Mouse (Mus musculus): Measurements from ENCODE around the gene Sltm.
"Not testable (repeated sequence)": the region's sequence is repeated elsewhere in the genome, so short reads cannot be mapped to it uniquely, and the experiment has no call there.

Gene Sltm

DNA sequence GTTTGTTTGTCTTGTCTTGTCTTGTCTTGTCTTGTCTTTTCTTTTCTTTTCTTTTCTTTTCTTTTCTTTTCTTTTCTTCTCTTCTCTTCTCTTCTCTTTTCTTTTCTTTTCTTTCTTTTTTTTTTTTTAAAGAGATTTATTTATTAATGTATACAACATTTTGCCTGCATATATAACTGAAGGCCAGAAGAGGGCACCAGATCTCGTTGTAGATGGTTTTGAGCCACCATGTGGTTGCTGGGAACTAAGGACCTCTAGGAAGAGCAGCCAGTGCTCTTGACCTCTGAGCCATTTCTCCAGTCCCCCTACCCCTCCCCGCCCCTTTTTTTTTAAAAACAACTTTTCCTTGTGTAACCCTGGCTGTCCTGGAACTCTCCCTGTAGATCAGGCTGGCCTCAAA is 9.7 kb downstream of the Sltm start:
- not testable (repeated sequence) for DNase-seq

DNA sequence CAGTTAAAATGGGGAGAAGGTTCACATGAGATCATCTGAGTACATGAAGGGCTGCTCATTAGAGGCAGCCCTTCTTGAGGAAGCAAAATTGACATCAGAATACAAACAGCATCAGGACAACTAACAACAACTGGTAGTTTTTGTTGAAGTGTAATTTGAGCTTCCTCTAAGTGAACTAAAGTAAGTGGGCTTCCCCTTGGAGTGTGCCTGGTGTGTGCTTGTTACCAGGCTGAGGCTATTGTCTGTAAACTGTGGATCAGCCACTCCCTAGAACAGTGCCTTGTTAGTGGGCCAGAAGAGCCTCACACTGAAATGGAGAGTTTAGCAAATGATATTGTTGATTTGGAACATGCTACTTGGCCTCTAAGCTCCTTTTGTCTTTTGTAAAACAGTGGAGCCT is 12.9 kb downstream of the Sltm start:
- DNase-seq: no peak

DNA sequence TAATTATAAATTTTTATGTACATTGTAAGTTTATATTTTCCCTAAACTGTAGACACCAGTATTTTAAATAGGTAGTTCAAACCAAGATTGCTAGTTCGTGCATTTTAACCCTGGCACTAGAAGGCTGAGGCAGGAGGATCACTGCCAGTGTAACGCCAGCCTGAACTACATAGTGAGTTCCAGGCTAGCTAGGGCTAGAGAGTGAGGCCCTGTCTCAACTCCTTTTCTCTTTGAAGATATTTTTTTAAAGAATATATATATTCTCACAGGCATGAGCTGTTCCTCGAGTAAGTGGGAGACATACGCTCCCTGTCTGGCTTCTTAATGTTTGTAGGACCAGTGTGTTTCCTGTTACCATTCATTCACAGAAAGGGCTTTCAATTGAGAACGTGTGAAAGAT is 14.2 kb downstream of the Sltm start:
- DNase-seq: no peak

DNA sequence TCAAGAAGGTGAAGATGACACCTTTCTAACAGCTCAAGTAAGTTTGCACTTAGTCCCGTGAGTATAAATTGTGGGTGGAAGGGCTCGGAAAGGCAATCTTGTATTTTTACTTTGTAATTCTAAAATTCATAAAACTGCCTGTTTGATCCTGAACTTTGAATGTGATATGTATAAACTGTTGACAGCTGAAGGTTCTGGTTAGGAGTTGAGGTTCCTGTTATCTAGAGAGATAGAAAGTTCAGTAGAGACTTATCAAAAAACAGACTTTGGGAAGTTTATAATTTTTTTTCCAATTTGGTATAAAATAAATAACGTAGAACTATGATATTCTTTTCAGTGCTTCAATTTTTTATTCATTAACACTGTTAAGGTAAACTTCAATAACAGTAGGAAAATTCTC is 20.3 kb downstream of the Sltm start:
- no peak for DNase-seq

DNA sequence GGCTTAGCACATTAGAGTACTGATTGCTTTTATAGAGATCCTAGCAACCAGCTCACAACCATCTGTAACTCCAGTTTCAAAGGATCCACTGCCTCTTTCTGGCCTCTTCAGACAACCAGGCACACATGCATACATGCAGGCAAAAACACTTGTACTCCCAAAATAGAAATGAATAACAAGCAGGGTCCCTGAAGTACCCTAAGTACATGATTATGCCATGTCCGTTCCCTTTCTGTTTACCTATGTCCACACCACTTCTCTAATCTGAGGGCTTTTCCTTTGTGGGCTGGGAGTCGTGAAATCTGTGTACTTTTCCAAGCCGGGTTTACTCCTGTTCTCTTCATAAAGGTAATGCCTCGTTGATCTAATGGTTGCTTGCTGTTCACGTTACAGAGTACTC is 25.1 kb downstream of the Sltm start:
- no peak for DNase-seq

DNA sequence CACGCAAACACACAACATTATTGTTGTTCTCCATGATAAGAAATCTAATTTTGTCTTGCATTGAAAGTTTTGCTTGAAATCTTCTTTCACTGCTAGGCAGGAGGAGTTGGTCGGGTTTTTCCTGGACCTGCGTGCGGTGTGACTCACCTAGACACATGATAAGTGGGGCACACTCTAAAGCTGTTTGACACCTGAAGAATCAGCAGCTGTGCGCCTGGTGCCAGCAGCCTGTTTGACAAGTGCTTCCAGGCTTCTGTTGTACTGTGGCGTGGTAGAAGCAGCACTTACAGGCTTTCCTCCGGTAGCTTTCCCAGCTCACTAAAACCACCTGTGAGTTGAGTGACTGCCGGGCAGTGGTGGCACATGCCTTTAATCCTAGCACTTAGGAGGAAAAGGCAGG is 27.8 kb downstream of the Sltm start:
- DNase-seq: no peak

DNA sequence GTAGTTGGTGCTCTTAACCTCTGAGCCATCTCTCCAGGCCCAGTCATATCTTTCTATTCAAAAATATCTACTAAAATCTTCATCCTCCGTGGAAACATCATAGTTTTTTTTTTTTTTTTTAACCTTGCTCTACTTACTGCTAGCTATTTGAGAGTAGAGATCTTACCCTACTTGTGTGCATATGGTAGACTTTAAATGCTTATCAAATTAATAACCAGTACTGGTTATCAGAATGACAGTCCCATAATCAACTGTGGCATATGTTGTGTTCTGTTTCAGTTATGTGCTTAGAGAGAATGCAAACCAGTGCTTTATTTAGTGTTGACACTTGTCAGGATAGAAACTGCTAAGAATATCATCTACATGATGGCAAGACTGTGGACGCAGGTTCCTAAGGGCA is 35.6 kb downstream of the Sltm start:
- DNase-seq: no peak

DNA sequence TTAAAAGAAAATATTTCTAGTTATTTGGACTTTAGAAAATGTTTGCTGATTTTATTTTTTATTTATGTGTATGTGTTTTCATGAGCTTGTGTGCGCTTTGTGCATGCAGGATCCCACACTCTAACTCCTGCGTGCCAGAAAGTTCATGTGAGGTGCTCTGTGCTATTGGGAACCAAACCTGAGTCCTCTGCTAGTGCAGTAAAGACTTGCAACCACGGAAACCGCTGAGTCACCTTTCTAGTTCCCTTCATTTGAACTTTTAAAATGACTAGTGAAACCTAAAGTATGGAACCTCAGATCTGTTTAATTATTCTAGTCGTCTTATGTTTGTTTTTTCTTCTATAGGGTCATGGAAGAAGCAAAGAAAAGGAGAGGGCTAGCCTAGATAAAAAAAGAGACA is 38.4 kb downstream of the Sltm start:
- no peak for DNase-seq

DNA sequence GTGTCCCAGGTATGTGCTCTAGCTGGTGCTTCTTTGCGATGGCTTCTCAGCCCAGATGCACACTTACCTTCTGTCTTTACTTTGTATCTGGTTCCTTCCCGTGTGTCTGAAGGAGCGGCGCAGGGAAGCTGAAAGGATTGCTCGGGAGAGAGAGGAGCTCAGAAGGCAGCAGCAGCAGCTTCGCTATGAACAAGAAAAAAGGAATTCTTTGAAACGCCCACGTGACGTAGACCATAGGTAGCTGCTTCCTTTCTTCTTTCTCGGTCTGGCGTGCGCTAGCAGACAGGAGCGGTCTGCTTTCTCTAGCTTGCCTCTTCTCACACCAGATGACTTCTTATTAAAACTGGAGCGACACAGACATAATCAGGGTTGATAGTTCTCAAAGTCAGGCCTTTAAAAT is 42.1 kb downstream of the Sltm start:
- no peak for DNase-seq

DNA sequence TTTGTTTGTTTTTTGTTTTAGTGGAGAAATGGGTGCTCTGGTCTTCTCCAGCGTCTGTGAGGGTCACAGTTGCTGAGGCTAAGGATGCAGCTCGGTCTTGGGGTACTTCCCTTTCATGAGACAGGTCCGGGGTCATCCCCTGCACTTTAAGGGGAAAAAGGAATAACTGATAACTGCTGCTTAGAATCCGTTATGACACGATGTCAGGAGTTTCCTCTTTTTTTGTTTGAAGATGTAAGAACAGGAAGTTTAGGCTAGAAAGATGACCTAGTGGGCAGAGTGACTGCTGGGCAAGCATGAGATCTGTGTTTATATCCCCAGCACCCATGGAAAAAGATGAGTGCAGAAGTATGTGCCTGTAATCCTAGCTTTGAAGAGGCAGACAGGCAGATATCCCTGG is 42.6 kb downstream of the Sltm start:
- DNase-seq: no peak

DNA sequence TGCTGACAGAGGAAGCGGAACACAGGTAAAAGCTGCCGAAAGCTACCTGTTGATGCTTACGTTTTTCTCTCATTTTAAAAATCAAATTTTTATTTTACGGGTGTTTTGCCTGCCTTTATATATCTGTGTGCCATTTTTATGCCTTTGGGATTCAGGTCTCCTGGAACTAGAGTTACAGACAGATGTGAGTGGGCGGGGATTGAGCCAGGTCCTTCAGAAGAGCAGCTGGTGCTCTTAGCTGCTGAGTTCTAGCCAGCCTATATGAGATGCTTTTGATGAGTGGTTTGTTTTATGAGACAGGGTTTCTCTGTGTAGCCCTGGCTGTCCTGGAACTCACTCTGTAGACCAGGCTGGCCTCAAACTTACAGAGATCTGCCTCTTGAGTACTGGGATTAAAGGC is 44.6 kb downstream of the Sltm start:
- no peak for DNase-seq

DNA sequence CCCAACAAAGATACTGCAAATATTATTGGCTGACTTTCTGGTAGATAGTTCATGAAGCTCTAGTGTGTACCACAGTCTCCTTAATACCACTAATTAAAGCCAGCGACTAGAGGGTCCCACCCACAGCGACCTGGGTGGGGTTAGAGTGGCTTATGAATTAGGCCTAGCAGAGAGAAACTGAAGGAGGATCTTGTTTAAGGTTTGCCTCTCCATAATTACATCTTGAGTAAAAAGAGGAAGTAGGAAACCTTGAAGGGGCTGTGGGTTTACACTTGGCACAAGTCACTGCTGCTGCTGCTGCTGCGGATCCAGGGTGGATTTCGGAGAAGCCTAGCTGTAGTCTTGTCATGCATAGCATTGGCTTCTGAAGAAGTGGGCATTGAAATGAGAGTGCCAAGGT is 48.2 kb downstream of the Sltm start:
- no peak for DNase-seq

DNA sequence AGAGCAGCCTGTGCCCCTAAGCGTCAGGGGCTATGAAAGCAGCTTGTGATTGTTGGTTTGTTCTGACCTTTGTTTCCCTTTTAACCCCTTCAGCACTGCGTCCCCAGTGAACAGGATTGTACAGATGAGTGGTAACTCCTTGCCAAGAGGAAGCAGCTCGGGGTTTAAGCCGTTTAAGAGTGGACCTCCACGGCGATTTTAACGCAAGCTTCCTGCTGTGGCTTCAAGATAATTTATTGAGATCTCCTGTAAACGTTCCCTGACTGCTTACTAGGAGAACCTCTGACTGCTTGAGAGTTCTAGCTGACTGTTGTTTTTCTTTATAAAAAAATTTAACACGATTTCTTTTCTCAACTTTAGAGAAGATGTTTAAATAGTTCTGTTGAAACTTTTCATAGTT is 48.9 kb downstream of the Sltm start:
- no peak for DNase-seq

DNA sequence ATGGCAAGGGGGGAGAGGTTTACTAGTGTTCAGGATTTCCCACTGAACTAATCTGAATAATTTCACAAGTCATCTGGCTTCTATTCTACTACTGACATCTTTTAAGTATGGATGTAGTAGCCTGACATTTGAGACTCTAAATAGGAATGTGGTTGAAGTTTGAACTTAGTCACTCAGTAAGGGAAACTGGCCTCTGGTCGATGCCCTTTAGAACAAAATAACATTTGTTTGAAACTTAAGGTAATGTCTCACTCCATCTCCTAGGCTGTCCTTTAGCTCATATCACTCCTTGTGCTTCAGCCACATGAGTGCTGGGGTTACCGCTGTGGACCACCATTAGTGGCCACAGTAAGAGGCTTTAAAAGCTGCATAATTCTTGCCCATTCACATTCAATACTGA is 55.7 kb downstream of the Sltm start:
- DNase-seq: no peak

DNA sequence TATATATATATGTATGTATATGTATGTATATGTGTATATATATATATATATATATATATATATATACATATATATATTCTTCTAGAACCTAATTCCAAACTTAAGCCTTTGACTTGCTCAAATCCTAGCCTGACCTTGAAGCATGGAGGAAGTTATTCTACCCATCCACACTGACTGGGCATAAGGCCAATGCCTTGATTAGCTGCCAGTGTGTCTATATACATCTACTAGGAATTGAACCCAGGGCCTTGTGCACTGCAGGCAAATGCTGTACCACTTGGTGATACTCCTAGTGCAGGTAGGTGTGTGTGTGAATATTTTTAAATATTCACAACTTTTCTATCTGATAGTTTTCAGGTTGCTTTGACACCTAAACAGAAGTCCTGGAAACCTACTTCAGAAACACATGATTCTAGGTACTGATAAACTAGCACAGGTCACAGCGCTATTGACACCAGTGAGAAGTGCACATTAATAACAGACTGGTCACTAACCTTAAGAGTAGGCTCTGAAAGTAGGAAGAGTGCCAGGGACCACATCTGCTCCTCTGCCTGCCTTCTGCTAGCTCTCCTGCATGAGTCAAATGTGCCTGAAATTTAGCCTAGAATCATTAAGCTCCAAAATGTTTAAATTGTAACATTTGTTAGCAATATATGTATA is 59.8 kb downstream of the Sltm start:
- DNase-seq: peak; percentile 40

DNA sequence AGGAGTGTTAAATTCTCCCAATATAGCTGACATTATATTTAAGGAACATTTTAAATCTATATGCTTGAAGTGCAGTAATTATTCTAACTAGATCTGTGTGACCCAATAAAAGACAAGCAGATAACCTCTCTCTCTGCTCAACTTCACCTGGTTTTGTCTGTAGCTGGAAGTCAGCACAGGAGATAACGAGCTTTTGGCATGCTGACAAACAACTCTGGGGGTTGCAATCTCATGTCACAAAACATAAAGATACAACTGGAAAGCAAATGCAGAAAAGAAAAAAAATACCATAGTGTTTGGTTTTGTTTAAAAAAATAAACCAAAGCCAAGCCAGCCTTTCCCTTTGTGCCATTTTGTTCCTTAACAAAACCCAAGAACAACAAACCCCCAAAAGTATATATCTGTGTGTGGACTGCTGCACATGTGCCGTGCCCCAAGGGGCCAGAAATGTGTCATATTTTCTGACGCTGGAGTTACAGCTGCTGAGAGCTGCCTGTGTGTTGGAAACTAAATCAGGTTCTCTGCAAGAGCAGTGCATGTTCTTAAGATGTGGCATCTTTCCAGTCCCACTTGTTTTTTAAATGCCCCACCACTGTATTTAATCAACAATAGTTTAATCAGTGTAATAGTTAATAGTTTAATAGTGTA is 68.6 kb downstream of the Sltm start:
- no peak for DNase-seq

DNA sequence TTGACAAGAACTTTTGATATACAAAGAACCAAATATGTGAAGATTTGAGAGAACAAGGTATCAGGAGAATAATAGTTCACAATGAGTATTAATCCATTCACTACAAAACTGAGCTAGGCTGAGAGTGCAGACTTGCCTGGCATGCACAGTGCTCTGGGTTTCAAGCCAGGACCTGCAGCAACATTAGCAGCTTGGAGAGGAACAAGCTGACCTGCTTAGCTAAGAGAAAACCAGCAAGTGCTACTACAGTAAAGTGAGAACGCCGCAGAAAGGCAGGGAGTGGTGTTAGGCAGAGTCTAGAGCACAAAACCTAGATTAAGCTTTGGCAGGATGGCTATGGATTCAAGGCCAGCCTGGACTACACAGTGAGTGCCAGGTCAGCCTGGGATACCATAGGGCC is 87.2 kb downstream of the Sltm start:
- no peak for DNase-seq

DNA sequence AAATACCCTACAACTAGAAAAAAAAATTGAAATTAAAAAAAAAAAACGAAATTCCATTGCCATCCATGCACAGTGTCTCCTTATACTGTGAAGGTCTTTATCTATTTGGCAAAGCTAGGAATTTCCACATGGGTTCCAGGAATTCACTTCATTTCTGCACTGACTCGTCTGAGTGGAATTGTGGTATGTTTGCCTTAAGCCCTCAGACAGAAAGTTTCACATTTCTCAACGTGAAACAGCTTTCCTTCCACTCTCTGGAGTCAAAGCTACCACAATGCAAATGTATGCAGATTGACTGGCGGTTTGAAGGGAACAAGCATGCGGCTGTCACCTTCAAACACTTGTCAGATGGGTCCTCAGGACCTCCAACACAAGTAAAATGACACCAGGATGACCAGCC is 89.1 kb downstream of the Sltm start:
- no peak for DNase-seq

DNA sequence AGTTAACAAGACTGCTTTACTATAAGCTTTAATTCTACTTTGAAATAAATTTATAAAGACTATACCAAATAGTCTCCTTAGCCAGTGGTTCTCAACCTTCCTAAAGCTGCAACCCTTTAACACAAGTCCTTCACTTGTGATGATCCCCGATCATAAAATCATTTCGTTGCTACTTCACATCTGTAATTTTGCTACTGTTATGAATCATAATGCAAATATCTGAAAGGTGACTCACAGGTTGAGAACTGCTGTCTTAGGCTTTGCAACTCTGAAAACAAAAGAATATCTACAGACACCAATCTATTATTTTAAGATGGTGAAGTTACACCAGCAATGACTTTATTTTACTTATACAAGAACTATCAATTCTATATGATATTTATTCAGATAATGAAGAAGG is 94.2 kb downstream of the Sltm start:
- no peak for DNase-seq
